Mouse (Mus musculus): ENCODE data around the gene Prkra. TPM values are rescaled to one million over a fixed set of nuclear protein-coding genes. Genes with fewer than 3 reads are reported as not detected.

The Prkra gene
- polyA plus RNA-seq, 1 experiment from 2014 or later, result 112 TPM

GRCm38 (mm10) chr2:76599214-76599613 is 48.6 kb downstream of the Prkra start:
- ATAC-seq (ENCODE audit: low FRiP score), result no peak
- 67% methylated on average over 5 of the region's 5 CpGs for WGBS
- no peak for DNase-seq (ENCODE audit: low spot score)
- Histone ChIP-seq H3K4me2 (replicated peaks) (no peak overlapping the region), H3K4me1 (replicated peaks; ENCODE audit: control insufficient read depth, insufficient read depth, low read length) (no peaks in the 10 kb centered on the region), H3K4me3 (replicated peaks; ENCODE audit: low read length) (no peak overlapping the region), H3K9me3 (ENCODE audit: control insufficient read depth, low read length) (no peaks in the 10 kb centered on the region), H3K9ac (no peak overlapping the region), H3K27me3 (ENCODE audit: control insufficient read depth, insufficient read depth, low read length) (no peaks in the 10 kb centered on the region), H3K27ac (no peak overlapping the region), H3K36me3 (replicated peaks; ENCODE audit: control insufficient read depth, insufficient read depth) (peaks cover 12% of the 10 kb centered on the region)

- no peak overlapping the region for H3K27ac ChIP-seq
- ATAC-seq (ENCODE audit: low FRiP score) (no peak), DNase-seq (ENCODE audit: low spot score) (no peak)
- H3K4me1 ChIP-seq (replicated peaks; ENCODE audit: control insufficient read depth, insufficient read depth, low read length), result no peaks in the 10 kb centered on the region
- peaks cover 24% of the 10 kb centered on the region for H3K36me3 ChIP-seq (replicated peaks; ENCODE audit: control insufficient read depth, insufficient read depth)
- 87% methylated on average over 11 of the region's 11 CpGs for WGBS
- no peak overlapping the region for H3K4me3 ChIP-seq (replicated peaks; ENCODE audit: low read length)
- no peaks in the 10 kb centered on the region for H3K9me3 ChIP-seq (ENCODE audit: control insufficient read depth, low read length)
- no peak overlapping the region for H3K4me2 ChIP-seq (replicated peaks)
- H3K9ac ChIP-seq, result no peak overlapping the region
- H3K27me3 ChIP-seq (ENCODE audit: control insufficient read depth, insufficient read depth, low read length), result no peaks in the 10 kb centered on the region
Observed at GRCm38 (mm10) chr2:76597521-76597920, 50.3 kb downstream of the Prkra start.

GRCm38 (mm10) chr2:76592401-76592924 is 55.4 kb downstream of the Prkra start:
- no peaks in the 10 kb centered on the region for H3K4me1 ChIP-seq (replicated peaks; ENCODE audit: control insufficient read depth, insufficient read depth, low read length)
- WGBS, result 92% methylated on average over 3 of the region's 3 CpGs

GRCm38 (mm10) chr2:76590221-76590620 is 57.6 kb downstream of the Prkra start:
- 93% methylated on average over 7 of the region's 7 CpGs for WGBS
- no peak overlapping the region for H3K9ac ChIP-seq
- no peaks in the 10 kb centered on the region for H3K27me3 ChIP-seq (ENCODE audit: control insufficient read depth, insufficient read depth, low read length)
- H3K4me1 ChIP-seq (replicated peaks; ENCODE audit: control insufficient read depth, insufficient read depth, low read length), result no peaks in the 10 kb centered on the region
- H3K36me3 ChIP-seq (replicated peaks; ENCODE audit: control insufficient read depth, insufficient read depth), result peaks cover 49% of the 10 kb centered on the region
- no peak overlapping the region for H3K4me2 ChIP-seq (replicated peaks)
- no peaks in the 10 kb centered on the region for H3K9me3 ChIP-seq (ENCODE audit: control insufficient read depth, low read length)
- no peak overlapping the region for H3K4me3 ChIP-seq (replicated peaks; ENCODE audit: low read length)
- H3K27ac ChIP-seq, result no peak overlapping the region
- no peak for DNase-seq (ENCODE audit: low spot score)
- no peak for ATAC-seq (ENCODE audit: low FRiP score)

More at GRCm38 (mm10) chr2:76592401-76592924, 55.4 kb downstream of the Prkra start:
- DNase-seq (ENCODE audit: low spot score) (no peak), ATAC-seq (ENCODE audit: low FRiP score) (no peak)
- H3K4me2 ChIP-seq (replicated peaks), result no peak overlapping the region
- no peak overlapping the region for H3K4me3 ChIP-seq (replicated peaks; ENCODE audit: low read length)
- peaks cover 36% of the 10 kb centered on the region for H3K36me3 ChIP-seq (replicated peaks; ENCODE audit: control insufficient read depth, insufficient read depth)
- H3K27me3 ChIP-seq (ENCODE audit: control insufficient read depth, insufficient read depth, low read length), result no peaks in the 10 kb centered on the region
- H3K9ac ChIP-seq, result no peak overlapping the region
- no peaks in the 10 kb centered on the region for H3K9me3 ChIP-seq (ENCODE audit: control insufficient read depth, low read length)
- no peak overlapping the region for H3K27ac ChIP-seq

- H3K4me2 ChIP-seq (replicated peaks), result no peak overlapping the region
- H3K9me3 ChIP-seq (ENCODE audit: control insufficient read depth, low read length), result no peaks in the 10 kb centered on the region
- no peak for ATAC-seq (ENCODE audit: low FRiP score)
- WGBS, result 80% methylated on average over 10 of the region's 10 CpGs
- no peak overlapping the region for H3K4me3 ChIP-seq (replicated peaks; ENCODE audit: low read length)
- H3K27me3 ChIP-seq (ENCODE audit: control insufficient read depth, insufficient read depth, low read length), result no peaks in the 10 kb centered on the region
- H3K27ac ChIP-seq, result no peak overlapping the region
- H3K36me3 ChIP-seq (replicated peaks; ENCODE audit: control insufficient read depth, insufficient read depth), result peaks cover 38% of the 10 kb centered on the region
- H3K4me1 ChIP-seq (replicated peaks; ENCODE audit: control insufficient read depth, insufficient read depth, low read length), result no peaks in the 10 kb centered on the region
- H3K9ac ChIP-seq, result no peak overlapping the region
- DNase-seq (ENCODE audit: low spot score), result no peak
Observed at GRCm38 (mm10) chr2:76586906-76587305, 60.9 kb downstream of the Prkra start.

- WGBS, result 97% methylated on average over 13 of the region's 13 CpGs
- Histone ChIP-seq H3K4me3 (replicated peaks; ENCODE audit: low read length) (no peak overlapping the region), H3K9ac (no peak overlapping the region), H3K4me2 (replicated peaks) (no peak overlapping the region), H3K36me3 (replicated peaks; ENCODE audit: control insufficient read depth, insufficient read depth) (peaks cover 30% of the 10 kb centered on the region), H3K27ac (no peak overlapping the region), H3K9me3 (ENCODE audit: control insufficient read depth, low read length) (no peaks in the 10 kb centered on the region), H3K4me1 (replicated peaks; ENCODE audit: control insufficient read depth, insufficient read depth, low read length) (no peaks in the 10 kb centered on the region), H3K27me3 (ENCODE audit: control insufficient read depth, insufficient read depth, low read length) (no peaks in the 10 kb centered on the region)
- DNase-seq (ENCODE audit: low spot score), result no peak
- ATAC-seq (ENCODE audit: low FRiP score), result no peak
Observed at GRCm38 (mm10) chr2:76585090-76585489, 62.7 kb downstream of the Prkra start.

Other genes starting within 250 kb of the Prkra start
- 29.6 and 31.2 TPM in 2 replicates for gene Osbpl6, start 241.5 kb downstream of the Prkra start, polyA plus RNA-seq (2014; fragmentation: Nextera tagmentation; extraction: Ambion mirVana)
- 0.68 TPM in 2 replicates for gene Pjvk, start 461 bp upstream of the Prkra start, polyA plus RNA-seq (2014; fragmentation: Nextera tagmentation; extraction: Ambion mirVana)
- gene Fkbp7, start 25.1 kb upstream of the Prkra start, polyA plus RNA-seq (2014; fragmentation: Nextera tagmentation; extraction: Ambion mirVana), result 15.4 and 19.7 TPM in 2 replicates
- 14.9 and 15.6 TPM in 2 replicates for gene Plekha3, start 27.3 kb upstream of the Prkra start, polyA plus RNA-seq (2014; fragmentation: Nextera tagmentation; extraction: Ambion mirVana)